Mouse (Mus musculus) adrenal gland, adult 2 months (tissue): ENCODE measurements at regions not wholly inside any gene's neighbourhood (a gene's known extent, or its start where the extent isn't known, plus 50 kb on each side); places are given as distances from the start of the nearest gene placed in this dataset.

ENCODE experiments used
- DNase-seq: peaks from one replicate; pipeline ENCODE4 v3.0.0; 2021
- microRNA-seq, 2 experiments: library from miRNA; unstranded; fragments of <30 nt; microRNA quantifications; one replicate each; pipeline ENCODE4 v1.2.0; 2021

DNA sequence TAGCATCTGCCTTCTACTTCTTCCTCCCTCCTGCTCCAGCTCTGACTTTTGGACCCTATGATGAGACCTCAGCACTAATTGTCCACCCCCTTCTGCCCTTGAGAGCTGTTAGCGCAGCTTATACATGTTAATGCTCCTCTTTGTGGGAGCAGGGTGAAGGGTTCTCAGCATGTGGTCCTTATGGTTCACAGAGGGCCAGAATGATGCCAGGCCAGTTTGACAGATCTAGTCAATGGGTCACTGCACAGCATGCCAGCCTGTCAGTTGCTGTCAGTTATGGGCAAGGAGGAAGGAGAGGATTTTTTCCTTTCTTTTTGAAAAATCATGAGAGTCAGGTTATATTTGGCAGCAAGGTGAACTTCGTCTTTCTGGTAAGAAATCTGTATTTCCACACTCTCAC, 68.4 kb downstream of the 4931417E11Rik start:
- DNase-seq, result no peak

DNA sequence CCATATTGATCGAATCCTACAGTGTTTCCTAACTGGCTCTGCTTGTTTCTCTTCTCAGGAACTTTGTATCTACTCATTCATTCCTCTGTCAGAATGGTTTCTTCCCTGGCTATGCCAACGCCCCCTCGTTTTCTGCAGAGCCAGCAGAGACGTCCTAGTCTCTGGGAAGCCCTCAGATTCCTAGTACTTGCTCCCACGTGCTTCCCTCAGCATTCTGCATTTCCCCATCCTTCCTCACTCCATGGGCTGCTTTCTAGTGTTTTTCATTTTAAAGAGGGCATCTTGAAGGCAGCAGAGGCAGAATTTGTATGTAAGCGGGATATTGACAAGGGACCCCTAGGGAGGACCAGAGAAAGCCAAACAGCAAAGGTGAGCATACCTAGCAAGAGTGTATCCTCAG, 80.2 kb downstream of the 4931417E11Rik start:
- DNase-seq, result no peak

DNA sequence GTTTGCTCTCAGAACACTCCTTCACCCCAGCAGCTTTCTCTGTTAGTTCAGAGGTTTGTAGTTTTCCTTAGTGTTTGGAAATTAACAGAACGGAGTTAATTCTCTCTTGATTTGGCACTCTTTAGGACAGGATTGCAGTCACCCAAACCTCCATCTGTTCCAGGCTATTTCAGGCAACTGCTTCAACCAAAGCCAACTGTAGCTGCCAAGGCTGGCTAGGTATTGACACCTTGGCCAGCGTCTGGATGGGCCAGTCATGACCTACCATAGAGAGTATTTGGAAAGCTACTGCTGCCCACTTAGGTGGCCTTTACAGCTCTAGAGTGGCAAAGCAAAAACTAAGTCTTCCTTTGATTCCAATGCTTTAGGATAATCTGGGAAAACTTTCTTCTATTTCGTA, 83.2 kb downstream of the 4931417E11Rik start:
- no peak for DNase-seq

DNA sequence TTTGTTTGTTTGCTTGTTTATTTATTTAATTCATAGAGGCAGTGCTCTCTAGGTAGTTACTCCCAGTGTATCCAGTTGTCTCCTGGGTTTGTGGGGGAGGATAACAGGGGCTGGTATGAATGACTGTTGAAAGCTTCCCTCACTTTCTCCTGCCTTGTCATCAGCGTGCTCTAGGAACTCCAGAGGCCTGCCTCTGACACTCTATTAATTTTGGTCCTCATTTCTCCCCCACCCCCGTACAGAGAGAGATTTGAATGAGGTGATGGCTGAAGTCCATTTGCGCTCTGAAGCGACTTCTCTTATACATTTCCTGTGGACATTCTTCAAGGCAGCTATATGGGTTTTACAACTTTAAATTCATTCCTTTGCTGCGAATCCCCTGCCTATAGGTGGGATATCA, 89.6 kb downstream of the 4931417E11Rik start:
- DNase-seq, result no peak

DNA sequence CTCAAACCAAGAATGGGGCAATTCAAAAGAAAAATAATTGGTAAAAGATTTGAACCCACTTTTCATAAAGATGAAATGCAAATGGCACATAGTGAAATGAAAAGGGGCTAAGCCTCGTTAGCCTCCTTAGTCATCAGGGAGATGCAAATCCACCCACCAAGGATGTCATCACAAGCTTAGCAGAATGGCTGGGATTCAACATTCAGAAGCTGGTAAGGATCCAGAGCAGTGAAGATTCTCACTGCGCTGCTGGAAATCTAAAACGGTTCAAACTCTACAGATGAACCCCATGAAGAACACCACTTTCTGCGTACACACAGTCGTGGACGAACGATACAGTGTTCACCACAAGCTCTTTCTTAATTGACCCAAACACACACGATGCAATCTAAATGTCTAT, 91.6 kb downstream of the 4931417E11Rik start:
- DNase-seq, result no peak

DNA sequence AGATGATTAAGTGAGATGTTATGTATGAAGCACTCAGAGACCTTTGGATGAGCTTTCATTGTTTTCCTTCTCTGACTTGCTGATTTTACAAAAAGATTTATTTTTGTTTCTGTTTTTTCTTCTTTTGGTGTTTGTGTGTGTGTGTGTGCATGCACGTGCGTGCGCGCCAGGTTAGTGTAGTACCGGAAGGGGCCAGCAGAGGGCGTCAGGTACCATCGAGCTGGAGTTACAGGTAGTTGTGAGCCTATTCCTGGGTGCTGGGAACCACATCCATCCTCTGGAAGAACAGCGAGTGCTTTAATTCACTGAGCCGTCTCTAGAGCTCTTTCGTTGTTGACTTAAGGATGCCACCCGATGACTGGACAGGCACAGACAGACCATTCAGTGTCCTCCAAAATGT, 93.2 kb downstream of the 4931417E11Rik start:
- no peak for DNase-seq

DNA sequence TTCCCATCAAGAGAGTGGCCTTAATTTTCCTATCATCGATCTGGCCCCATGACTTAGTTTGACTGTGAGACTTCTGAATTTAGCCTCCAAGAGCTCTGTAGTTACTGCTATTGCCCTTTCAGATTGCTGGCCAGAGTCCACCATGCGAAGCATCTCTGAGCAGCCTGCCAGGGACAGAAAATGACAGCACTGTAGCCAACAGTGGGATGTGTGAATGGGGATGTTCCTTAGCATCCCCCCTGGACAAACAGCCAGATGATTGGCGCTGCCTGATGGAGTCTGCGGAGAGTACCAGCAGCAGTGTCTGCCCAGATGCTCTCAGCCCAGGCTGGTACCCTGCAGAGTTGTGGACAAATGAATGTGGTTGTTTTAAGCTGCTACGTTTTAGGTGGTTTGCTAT, 96.6 kb downstream of the 4931417E11Rik start:
- DNase-seq, result no peak

DNA sequence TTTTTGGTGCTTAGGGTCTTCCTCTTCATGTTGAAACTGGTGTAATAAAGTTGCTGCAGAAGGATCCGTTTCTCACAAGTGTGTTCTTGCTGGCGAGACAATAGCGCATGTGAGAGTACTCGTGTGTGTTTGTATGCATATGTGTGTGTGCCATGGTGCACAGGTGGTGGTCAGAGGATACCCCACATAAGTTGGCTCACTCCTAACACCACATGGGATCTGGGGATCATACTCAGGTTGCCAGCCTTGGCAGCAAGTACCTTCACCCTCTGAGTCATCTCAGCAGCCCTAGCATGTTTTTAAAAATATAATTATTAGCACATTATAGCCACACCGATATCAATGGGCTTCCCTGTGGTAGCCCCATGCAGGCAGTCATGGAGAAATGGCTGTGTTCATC, 97.6 kb downstream of the 4931417E11Rik start:
- DNase-seq, result no peak

DNA sequence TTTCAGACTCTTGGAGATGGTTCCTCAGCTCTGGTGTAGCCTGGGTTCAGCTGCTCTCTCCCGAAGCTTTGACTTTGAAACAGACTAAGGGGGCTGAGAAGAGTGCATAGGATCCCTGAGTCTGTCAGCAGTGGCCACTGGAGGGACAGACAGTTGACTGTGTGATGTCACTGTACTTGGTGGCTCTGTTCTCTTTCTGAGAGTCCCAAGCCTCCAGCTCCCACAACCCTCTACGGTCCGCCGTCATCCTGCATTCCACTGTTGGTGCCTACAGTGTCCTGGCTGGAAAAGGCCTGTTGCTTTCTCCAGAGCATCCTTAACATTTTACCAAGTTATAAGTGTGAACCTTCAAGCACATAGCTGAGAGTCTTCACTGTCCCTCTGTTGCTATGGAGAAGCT, 98.6 kb downstream of the 4931417E11Rik start:
- DNase-seq, result no peak

DNA sequence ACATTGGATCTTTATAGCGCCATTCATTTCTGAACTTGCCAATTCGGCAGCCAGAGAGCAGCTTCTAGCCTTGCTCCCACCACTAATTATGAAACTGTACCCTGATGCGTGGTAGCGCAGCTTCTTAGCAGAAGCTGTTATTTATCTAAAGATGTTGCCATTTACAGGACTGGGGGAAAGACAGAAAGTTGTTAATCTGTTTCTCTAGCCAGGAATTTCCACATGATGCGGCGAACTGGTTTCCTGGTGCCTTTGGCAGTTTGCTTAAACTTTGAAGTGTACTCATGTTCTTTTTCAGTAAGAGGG, 100.7 kb downstream of the 4931417E11Rik start:
- no peak for DNase-seq

DNA sequence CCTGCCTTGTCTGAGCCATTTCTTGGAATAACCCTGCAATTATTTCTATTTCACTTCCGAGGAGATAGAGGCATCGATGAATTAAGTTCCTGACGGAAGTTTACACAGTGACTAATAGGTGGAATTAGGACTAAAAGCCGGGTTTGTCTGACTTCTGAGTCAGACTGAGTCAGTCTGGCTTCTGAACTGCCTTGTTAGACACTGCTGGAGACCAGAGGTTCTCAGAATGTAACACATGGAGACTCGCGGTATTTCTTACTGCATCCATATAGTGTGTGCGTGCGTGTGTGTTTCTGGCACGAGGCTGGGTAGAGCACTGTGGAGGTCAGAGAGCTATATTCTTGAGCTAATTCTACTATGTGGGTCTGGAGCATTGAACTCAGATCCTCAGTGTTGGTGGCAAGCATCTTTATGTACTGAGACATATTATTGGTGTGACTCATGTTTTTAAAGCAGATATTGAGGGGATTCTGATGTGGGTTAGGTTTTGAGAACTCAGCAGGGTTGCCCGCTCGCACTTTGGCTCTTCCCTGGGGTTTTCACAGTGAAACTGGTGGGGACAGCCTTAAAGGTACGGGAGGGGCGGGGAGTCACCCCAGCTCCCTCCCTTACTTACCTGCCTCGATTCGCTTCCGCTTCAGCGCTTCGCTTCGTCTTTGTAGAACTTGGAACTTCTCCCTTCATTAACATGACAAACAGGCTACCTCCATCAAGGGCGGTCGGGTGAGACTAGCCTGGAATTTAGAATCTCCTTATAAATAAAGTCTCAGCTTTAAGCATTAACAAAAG, 101.2 kb downstream of the 4931417E11Rik start:
- peak; percentile 18 for DNase-seq

DNA sequence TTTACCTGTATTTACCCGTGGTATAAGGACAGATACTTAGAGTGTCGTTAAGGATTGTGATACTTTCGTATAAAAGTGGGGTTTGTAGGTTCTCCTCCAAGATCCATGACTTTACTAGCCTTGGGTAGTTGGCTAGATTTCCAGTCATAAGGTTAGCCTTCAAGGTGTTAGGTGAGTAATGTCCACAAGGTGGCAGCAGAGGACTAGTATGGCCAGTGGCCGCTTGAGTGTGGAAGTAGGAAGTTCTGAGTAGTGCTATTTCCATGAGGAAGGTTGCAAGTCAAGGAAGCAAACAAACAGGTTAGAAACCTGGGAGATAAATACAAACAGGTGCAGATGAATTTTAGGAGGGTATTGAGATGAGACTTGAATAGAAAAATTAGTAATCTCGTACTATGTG, 101.9 kb downstream of the 4931417E11Rik start:
- DNase-seq, result peak; percentile 67

DNA sequence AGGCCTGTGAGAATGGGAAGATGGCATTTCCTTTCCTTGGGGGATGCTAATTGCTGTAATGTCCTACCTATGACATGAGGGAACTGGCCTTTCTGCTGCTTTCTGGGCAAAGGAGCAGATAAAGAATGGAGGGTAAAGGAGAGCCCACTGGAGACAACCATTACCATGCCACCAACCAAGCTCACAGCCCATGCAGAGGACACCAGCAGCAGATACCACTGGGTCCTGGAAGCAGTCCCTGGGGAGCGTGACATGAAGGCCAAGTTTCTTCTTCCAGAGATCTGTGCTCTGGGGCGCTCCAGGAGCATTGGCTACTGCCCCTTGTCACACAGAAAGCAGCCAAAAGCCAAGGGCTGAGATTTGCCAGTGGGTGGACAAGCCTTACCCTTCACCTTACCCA, 102.8 kb downstream of the 4931417E11Rik start:
- DNase-seq, result no peak

DNA sequence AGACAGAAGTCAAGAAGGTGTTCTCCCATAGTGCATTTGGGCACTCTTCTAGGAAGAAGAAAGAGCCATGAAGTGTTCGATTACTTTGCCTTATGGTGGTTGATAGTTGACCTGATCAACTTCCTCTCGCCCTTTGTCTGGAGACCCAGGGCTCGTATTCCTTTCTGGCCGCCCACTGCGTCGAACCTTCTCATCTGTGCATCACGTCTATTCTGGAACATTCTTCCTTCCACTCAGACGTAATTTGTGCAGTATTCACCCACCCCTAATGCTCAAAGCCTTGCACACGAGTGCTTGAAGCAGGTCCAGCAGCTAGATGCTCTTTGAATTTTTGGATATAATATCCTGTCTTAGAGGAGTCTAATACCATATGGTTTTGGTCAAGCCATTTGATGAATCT, 104.2 kb downstream of the 4931417E11Rik start:
- DNase-seq, result no peak

DNA sequence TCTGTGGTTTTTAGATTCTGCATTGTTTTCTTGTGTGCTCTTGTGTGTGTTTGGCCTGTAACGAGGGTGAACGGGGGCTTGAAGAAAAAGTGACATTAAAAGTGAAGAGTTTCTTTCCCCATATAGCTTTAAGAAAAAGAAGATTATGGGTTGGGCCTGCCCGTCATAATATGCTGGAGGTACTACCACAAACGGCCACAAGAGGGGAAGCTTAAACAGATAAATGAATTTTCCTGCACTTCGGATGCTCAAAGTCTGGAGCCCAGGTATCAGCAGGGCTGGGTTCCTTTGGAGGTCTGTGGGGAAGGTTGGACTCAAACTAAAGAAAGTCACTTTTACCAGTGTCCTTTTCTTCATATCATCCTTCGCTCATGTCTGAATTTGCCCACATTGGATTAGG, 86.8 kb downstream of the Suclg1 start:
- no peak for DNase-seq

DNA sequence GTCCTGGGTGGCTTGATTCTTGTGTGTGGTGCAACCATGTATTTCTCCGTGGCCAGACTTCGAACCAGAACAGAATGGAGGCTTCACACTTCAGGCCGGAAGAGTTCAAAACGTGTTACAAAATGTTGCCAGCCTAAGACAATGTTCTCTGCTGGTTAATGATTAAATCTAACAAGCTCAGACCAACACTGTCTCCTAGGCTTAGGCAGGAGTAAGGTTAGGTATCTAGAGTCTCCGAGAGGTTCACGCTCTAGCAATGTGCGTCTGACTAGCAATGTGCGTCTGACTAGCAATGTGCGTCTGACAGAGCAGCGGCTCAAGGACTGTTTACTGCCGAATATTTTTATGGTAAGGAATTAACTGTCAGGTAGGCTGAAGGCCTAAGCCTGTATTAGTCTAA, 81.5 kb downstream of the Suclg1 start:
- DNase-seq, result no peak

Small RNAs in the stretch of these regions (microRNA-seq; reads per million reads assigned to microRNA genes)
- gene Gm24370, result 0 reads per million in 2 experiments
